Mouse (Mus musculus): ENCODE results near the gene Cntd1.

DNA sequence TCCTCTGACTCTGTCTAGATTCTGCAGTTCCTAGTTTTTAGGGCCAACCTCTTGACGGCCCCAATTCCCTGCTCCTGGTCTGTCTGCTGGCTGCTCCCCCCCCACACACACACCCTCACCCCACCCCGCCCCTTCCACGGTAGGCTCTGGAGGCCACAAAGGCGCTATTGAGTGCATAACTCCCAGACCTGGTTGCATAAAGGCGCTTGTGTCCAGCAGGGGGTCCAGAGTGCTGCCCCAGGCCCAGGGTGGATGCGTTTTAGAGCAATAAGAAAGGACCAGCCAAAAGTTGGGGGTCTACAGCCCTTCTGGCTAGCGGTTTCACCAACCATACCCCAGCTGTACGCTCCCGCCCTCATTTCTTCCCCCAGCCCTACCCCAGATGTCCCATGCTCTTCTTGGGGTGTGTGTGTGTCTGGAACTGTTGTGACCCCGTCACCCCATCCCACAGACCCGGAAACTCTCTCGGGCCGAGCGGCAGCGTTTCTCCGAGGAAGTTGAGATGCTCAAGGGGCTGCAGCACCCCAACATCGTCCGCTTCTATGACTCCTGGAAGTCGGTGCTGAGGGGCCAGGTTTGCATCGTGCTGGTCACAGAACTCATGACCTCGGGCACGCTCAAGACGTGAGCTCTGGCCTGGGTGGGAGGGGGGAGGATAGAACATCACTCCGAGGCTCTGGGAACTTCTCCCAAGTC lies 16.4 kb upstream of the Cntd1 start:
- no peak for TF ChIP-seq CTCF (IDR thresholded peaks at IDR 0.05; ENCODE audit: extremely low read depth, insufficient read length, insufficient replicate concordance, low read depth, low read length)
- no peak for TF ChIP-seq POLR2A (IDR thresholded peaks at IDR 0.05; ENCODE audit: low read depth, low read length)
